Mouse (Mus musculus): ENCODE data around the gene Rspo4.

Rspo4 gene

DNA sequence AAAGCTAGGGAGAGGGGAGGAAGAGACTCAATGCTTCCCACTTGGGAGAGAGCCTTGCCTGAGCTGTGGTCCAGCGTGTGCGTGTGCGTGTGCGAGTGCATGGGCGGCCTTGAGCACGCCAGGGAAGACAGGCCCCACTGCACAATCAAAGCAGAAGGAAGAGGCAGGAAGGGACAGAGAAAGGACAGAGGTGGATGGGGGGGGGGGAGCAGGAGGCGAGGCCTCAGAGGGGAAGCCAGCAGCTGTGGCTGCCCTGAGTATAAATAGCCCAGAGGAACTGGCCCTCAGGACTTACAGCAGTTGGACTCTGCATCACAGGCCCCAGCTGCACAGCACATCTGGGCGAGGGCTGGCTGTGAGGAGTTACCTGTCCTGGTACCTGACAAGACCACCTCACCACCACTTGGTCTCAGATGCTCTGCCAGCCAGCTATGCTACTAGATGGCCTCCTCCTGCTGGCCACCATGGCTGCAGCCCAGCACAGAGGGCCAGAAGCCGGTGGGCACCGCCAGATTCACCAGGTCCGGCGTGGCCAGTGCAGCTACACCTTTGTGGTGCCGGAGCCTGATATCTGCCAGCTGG is 68.3 kb downstream of the Rspo4 start, which contains the start of gene Angpt4:
Gene Angpt4 (plus strand): TSS at position 292 of the 582 bp plus-strand sequence.
- no peak for DNase-seq (ENCODE audit: low read depth, low spot score)

DNA sequence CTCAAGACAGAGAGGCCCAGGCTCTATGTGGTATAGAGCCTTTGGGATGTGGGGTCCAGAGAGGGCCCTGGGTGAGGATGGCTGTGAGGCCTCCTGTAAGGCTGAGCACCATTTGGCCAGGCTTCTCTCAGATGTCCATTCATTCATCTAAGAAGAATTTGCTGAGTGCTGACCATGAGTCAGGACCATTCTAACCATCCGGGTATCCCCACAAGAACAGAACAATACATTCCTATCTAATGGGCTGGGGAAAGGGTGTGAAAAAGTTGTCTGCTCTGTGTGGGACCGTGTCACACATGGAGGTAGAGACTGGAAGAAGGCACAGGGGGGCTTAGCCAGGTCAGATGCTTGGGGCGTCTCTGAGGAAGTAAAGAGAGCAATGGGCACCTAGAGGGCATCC is 69.0 kb downstream of the Rspo4 start:
- DNase-seq (ENCODE audit: low read depth, low spot score), result no peak

- DNase-seq (ENCODE audit: low read depth, low spot score), result no peak
Observed at GRCm38 (mm10) chr2:151914120-151914519, 71.4 kb downstream of the Rspo4 start.

- no peak for DNase-seq (ENCODE audit: low read depth, low spot score)
Observed at GRCm38 (mm10) chr2:151915111-151915510, 72.4 kb downstream of the Rspo4 start.

GRCm38 (mm10) chr2:151916061-151916831 is 73.5 kb downstream of the Rspo4 start:
- DNase-seq (ENCODE audit: low read depth, low spot score), result no peak

- DNase-seq (ENCODE audit: low read depth, low spot score), result no peak
Observed at GRCm38 (mm10) chr2:151919140-151919539, 76.4 kb downstream of the Rspo4 start.

GRCm38 (mm10) chr2:151921068-151921467 is 78.3 kb downstream of the Rspo4 start:
- no peak for DNase-seq (ENCODE audit: low read depth, low spot score)

- DNase-seq (ENCODE audit: low read depth, low spot score), result no peak
Observed at GRCm38 (mm10) chr2:151921596-151921995, 78.9 kb downstream of the Rspo4 start.

Measured in c-Kit-negative CD71-positive TER-119-positive erythroid progenitor cells, embryonic 14.5 days (primary cell).